Mouse (Mus musculus) embryo, embryonic 9.5 days (tissue): ENCODE data around the gene Olfr196.
"Not testable (repeated sequence)": the region's sequence is repeated elsewhere in the genome, so short reads cannot be mapped to it uniquely, and the experiment has no call there.

Source experiments
- DNase-seq: peaks from one replicate; pipeline ENCODE4 v3.0.0-alpha.2; 2017; ENCODE audit errors: extremely low spot score

Olfr196 gene

DNA sequence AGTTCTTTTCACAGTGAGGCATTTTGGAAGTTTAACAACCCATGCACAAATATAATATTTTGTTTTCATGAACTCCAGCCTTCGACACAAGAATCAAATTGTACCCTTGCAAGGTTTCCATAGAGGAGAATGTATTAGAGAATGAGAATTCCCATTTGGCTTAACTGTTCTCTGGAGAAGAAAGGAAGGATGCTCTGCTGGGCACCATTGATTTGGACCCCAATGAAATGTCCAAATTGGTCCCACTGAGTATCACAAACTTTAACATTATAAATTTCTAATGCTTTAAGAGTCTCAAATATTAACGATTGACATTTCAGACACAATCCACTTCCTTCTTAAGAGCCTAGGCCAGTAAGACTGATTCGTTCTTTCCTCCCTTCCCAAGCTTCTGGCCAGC, at the start of gene Olfr196:
TSS of gene Olfr196 (minus strand) at position 101 of the 400 bp plus-strand sequence.
- no peak for DNase-seq

DNA sequence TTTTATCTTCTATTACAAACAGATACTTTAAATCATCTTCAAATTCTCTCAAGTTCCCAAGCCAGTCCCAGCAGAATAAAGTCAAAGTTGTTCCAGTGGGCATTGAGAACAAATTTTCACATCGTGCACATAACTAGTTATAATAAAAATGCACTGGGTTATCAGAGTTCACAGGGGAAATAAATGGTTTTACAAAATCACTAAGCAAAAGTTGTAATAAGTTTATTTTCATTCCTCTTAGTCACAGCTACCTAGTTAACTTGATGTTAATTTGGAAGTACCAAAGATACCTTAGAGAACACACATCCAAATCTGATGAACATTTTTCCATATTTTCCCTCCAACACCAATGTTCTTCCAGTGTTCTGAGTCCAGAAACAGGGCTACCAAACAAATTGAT, 49.4 kb upstream of the Olfr196 start, which contains the start of gene Olfr199:
TSS of gene Olfr199 (minus strand) at position 101 of the 400 bp plus-strand sequence.
- DNase-seq, result not testable (repeated sequence)

DNA sequence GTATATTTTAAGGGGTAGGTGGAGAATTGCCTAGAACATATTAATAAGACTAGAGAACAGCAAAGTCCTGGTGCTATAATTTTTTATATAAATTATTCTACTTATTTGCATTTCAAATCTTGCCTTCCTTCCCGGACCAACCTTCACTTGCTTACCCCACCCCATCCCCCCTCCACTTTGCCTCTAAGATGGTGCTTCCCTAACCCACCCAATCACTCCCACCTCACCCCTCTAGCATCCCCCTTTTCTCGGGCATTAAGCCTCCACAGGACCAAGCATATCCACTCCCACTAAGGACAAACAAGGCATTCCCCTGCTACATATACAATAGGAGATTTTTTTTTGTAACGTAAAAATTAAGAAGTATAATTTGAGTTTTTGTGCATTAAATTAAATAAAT, 47.6 kb upstream of the Olfr196 start:
- not testable (repeated sequence) for DNase-seq

DNA sequence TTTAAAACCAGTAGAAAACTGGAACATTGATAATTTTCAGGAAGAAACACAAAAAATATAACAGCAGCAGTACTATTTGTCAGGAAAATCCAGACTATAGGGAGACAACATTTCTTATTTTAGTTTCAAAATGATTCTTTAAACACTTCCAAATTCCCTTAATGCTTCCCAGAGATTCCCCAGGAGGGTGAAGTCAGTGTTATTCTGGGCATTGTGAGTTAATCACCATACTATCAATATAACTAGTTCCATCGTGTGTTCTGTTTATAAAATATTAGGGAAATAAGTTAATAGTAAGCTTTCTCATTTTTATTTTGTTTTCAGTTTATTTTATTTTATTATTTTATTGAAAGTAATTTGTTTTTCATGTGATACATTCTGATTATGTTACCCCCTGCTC, 33.2 kb upstream of the Olfr196 start, which contains the start of gene Olfr198:
TSS of gene Olfr198 (minus strand) at position 101 of the 400 bp plus-strand sequence.
- DNase-seq, result not testable (repeated sequence)

DNA sequence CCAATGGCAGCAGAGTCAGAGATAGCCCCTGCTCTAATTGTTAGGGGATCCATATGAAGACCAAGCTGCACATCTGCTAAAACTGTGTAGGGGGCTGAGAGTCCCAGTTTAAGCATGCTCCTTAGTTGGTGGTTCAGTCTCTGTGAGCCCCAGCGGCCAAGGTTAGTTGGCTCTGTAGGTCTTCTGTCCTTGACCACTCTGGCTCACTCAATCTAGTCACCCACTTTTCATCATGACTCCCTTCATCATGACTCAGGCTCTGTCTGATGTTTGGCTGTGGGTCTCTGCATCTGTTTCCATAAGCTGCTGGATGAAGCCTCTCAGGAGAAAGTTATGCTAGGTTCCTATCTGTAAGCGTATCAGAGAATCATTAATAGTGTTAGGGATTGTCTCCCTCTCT, 18.3 kb downstream of the Olfr196 start:
- no peak for DNase-seq

DNA sequence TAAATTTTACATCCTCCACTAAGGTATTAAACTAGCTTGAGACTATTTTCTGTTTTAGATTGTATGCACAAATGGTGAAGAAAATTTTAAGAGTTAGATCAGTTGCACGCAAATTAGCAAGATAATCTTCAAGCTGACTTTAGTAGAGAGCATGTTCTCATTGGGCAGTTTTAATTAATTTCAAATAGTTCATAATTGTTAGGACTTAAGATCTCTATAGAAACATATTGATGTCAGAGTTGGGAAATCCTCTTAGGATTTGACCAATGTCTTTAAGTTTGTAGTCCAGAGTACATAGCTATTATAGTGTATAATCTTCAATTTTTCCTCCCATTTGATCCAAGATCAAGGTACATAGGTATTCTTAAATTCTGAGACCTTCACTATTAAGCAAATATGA, 23.5 kb downstream of the Olfr196 start, which contains the start of gene Olfr195:
TSS of gene Olfr195 (plus strand) at position 301 of the 400 bp plus-strand sequence.
- no peak for DNase-seq

DNA sequence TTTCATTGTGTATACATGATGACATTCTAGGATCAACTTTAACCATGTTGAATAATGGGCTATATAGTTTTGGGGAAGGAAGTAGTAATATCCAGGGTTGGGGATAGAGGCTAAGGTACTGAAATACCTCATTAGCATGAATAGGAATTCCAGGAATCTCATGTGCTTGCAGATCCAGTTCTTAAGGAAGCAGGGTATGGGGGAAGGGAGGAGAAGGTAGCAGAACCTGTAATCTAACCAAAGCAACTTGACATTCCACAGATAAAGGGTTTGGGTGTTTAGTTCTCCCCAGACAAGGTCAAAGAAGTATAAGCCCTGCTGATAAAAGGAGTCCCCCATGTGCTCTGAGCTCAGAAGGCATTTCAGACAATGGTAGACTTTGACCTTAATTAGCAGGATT, 29.1 kb downstream of the Olfr196 start:
- no peak for DNase-seq

DNA sequence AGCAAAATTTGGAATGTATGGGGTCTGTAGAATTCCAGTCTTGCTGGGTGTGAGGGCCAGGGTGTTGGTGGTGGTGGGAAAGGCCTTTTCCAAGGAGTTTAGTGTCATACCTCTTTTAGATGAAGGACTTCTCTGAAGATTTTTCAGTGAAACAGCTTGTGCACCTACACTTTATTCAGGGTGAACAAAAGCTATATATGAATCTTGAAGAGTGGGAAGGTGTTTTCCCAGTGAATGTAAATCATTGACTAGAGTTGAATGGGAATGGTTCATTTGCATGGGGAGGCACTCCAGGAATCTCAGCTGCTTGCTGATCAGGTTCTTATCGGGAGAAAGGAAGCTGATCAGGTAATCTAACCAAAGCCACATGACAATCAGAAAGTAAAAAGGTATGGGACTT, 39.5 kb downstream of the Olfr196 start:
- no peak for DNase-seq

DNA sequence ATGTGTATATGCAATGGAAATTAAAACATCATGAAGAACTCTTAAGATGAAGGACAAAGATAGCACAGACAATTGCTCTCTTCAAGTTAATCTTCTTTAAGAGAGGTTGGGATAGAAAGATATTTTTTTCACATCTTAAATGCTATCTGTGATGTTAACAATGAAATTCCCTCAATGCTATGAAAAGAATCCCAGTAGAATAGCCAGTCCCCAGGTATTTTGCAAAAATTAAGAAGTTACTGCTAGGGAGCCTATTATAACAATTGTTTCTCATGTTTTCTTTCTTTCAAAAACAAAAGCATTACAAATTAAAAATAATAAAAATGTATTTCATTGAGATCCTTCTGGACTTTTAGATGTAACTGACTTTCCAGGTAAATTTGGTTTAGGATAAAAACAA, 49.3 kb downstream of the Olfr196 start, which contains the start of gene Olfr194:
TSS of gene Olfr194 (minus strand) at position 101 of the 400 bp plus-strand sequence.
- DNase-seq, result no peak
